Mouse (Mus musculus) embryonic fibroblast, embryonic 13.5 days (primary cell): ENCODE results near the gene Napa. TPM values are rescaled to one million over a fixed set of nuclear protein-coding genes. Genes with fewer than 3 reads are reported as not detected.

ENCODE experiments used
- H3K27ac ChIP-seq: 2 replicates; pipeline ENCODE4 v1.5.1; 2012; ENCODE audit warnings: low read length, control low read depth, inconsistent platforms; ENCODE audit not compliant: insufficient read depth
- H3K4me1 ChIP-seq: 2 replicates; pipeline ENCODE4 v1.6.1; 2011; ENCODE audit warnings: low read length; ENCODE audit not compliant: control insufficient read depth, insufficient read depth
- H3K4me3 ChIP-seq: 2 replicates; pipeline ENCODE4 v1.5.1; 2011; ENCODE audit warnings: mild to moderate bottlenecking, control low read depth, low read length; ENCODE audit not compliant: insufficient read depth
- CTCF ChIP-seq: IDR thresholded peaks from 2 replicates; pipeline ENCODE4 v1.5.1; 2011; ENCODE audit warnings: mild to moderate bottlenecking, control low read depth, low read length, moderate library complexity, borderline replicate concordance; ENCODE audit not compliant: insufficient read depth
- POLR2A ChIP-seq: IDR thresholded peaks from 2 replicates; pipeline ENCODE4 v1.6.1; 2011; ENCODE audit warnings: low read depth, mild to moderate bottlenecking, control low read depth, low read length, moderate library complexity
- polyA plus RNA-seq: library from polyadenylated mRNA; stranded (reverse); fragments of >200 nt; gene quantifications from 2 replicates; pipeline ENCODE4 v1.2.4, GENCODE M21; 2011; ENCODE audit warnings: low read depth; ENCODE audit not compliant: missing spikeins, insufficient read length

Napa gene
- polyA plus RNA-seq, 1 experiment: 150 TPM

DNA sequence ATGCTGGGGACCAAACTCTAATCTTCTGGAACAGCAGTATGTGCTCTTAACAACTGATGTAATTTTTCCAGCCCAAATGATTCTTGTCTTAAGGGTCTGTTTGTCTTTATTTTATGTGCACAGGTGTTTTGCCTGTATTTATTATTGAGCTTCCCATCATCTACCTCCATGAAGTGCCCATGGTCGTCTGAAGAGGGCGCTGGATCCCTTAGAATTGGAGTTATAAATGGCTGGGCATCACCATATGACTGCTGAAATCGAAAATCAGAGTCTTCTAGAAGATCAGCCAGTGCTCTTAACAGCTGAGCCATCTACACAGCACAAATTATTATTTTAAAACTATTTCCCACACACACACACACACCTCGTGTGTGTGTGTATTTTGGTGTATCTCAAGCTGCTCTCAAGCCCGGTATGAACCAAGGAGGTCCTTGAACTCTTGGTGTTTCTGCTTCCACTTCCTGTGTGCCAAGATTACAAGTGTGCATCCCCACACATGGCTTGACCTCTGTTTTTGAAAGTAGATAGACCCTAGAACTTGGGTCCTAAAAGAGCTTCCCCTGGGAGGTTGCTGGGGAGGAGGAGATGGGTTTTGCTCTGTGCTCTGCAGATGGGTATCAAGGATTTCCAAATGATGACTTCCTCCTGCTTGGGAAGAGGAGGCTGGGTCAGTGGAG is 41.7 kb upstream of the Napa start:
- Histone ChIP-seq H3K4me1 (no peaks in the 10 kb centered on the region; the same call in 1 of the 2 replicates), H3K4me3 (no peak overlapping the region), H3K27ac (no peak overlapping the region)
- no peak for TF ChIP-seq CTCF
- TF ChIP-seq POLR2A: no peak

DNA sequence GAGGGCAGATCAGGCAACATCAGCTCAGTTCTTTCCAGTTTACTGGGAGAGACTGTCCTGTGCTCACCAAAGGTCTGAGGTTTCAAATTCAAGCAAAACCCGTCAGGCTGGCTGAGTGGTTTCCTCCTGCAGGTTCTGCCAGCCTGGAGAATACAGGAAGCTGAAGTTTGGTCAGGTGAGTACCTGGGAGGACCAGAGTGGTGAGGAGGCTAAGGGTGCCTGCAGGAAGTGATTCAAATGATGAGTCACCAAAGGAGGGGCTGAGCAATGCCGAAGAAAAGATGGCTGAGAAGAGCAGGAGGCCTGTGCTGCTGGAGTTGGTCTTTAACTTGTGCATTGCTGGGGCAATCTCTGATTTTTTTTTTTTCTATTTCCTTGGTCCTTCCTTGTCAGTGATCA is 41.1 kb upstream of the Napa start:
- TF ChIP-seq CTCF (no peak), POLR2A (no peak)
- H3K27ac ChIP-seq: no peak overlapping the region
- no peak overlapping the region for H3K4me3 ChIP-seq
- H3K4me1 ChIP-seq: no peaks in the 10 kb centered on the region; the same call in 1 of the 2 replicates

DNA sequence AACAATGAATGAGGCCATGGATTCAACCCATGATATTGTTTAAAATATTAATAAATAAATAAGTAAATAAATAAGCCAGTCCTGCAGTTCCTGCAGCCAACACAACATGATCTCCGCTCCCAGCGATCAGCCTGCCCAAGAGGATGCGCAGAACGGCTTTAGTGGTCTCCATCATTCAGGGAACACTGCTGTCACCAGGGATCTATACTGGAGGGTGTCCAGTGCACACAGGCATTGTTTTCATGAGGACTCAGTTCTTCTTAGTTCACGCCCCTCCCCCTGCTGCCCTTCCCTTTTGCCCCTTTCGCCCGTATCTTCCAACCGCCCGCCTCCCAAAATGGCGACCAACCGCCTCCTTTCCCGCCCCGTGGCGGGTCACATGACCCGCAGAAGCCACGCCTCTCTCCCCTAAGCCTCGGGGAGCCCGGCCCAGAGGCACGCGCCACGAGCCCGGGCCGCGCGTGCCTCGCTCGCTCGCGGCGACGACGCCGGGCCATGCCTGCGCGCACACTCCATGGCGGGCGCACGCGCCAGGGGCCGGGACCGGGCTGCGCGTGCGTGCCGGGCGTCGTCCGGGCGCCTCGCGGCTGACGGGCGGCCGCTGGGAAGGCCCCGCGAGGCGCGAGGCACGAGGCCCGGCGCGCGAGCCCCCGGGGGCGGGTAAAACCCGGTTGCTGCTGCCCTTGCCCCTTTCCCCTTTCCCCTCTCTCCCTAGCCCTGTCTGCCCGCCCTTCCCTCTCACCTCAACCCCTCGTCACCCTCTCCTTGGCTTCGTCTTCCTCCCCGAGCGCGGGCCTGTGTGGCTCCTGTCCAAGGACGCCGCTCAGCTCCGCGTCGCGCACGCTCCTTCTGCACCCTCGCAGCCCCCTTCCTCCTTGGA is 36.8 kb upstream of the Napa start, which contains the start of gene Zfp541:
Zfp541 (plus strand) TSS at position 596 of the 880 bp plus-strand sequence.
- no peak within 1 kb of the TSS for H3K4me3 ChIP-seq
- no peak within 1 kb of the TSS for H3K27ac ChIP-seq
- TF ChIP-seq POLR2A (no peak), CTCF (no peak)
- no peaks in the 10 kb centered on the region for H3K4me1 ChIP-seq

- H3K4me3 ChIP-seq: no peak overlapping the region
- TF ChIP-seq POLR2A: no peak
- TF ChIP-seq CTCF: no peak
- no peak overlapping the region for H3K27ac ChIP-seq
- no peaks in the 10 kb centered on the region for H3K4me1 ChIP-seq
Measured at GRCm38 (mm10) chr7:16062099-16062420, 36.2 kb upstream of the Napa start.

DNA sequence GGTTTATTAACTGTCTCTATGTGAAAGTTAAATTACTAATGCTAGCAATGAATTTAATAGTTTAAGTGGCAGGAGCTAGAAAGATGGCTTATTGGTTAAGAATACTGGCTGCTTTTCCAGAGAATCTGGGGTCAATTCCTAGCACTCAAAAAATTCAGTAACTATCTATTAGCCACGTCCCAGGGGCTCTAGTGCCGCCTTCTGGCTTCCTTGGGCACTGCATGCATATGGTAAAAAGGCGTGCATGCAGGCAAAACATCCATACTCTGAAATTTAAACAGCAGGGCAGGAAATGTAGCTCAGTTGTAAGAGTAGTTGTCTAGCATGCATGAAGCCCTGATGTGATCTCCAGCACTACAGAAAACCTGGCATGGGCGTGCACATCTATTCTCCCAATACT is 34.8 kb upstream of the Napa start:
- Histone ChIP-seq H3K4me1 (no peaks in the 10 kb centered on the region), H3K27ac (no peak overlapping the region), H3K4me3 (no peak overlapping the region)
- TF ChIP-seq CTCF: no peak
- TF ChIP-seq POLR2A: no peak

DNA sequence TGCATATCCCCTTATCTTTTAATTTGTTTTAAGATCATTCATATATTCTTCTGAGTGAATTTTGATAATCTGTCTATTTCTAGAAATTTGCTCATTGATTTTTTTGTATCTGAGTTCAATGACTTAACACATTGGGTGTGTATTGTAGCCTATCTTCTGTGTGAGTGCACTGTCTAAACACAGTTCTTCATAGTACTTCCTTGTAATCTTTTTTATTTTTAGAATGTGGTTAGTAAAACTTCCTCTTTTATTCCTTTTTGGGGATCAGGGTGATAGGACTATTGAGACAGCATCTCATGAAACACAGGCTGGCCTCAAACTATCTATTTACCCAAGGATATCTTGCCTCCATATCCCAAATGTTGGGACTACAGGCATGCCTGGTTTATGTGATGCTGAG is 27.4 kb upstream of the Napa start:
- Histone ChIP-seq H3K4me3 (no peak overlapping the region), H3K27ac (no peak overlapping the region), H3K4me1 (no peaks in the 10 kb centered on the region)
- no peak for TF ChIP-seq POLR2A
- TF ChIP-seq CTCF: no peak

GRCm38 (mm10) chr7:16071906-16072305 is 26.4 kb upstream of the Napa start:
- no peak overlapping the region for H3K4me3 ChIP-seq
- TF ChIP-seq POLR2A (no peak), CTCF (no peak)
- H3K27ac ChIP-seq: no peak overlapping the region
- H3K4me1 ChIP-seq: no peaks in the 10 kb centered on the region

GRCm38 (mm10) chr7:16079947-16080346 is 18.3 kb upstream of the Napa start:
- no peak overlapping the region for H3K4me3 ChIP-seq
- TF ChIP-seq CTCF (no peak), POLR2A (no peak)

DNA sequence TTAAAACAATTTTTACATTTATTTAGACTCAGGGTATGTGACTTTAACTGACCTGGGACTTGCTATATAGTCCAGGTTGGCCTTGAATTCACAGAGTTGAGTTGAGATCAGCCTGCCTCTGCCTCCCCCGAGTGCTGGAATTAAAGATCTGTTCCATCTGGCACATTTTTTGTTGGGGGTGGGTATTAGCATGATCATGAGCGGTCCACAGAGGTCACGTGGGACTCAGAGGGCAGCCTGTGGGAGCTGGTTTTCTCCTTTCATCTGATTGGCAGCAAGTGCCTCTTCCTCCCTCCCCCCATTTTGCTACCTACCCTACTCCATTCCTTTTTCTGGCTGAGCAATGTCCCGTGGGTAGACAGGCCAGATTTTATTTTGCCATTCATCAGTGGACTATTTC is 17.7 kb upstream of the Napa start:
- Histone ChIP-seq H3K27ac (no peak overlapping the region), H3K4me1 (no peaks in the 10 kb centered on the region), H3K4me3 (no peak overlapping the region)
- TF ChIP-seq CTCF (no peak), POLR2A (no peak)

More at GRCm38 (mm10) chr7:16079947-16080346, 18.3 kb upstream of the Napa start:
- no peaks in the 10 kb centered on the region for H3K4me1 ChIP-seq
- H3K27ac ChIP-seq: no peak overlapping the region

- TF ChIP-seq POLR2A (no peak), CTCF (no peak)
- H3K4me3 ChIP-seq: no peak overlapping the region
- H3K27ac ChIP-seq: no peak overlapping the region
- H3K4me1 ChIP-seq: no peaks in the 10 kb centered on the region
Measured at GRCm38 (mm10) chr7:16083361-16083760, 14.9 kb upstream of the Napa start.
